ENCODE assay signal across 9 mouse cellular contexts in the genomic region with DNA sequence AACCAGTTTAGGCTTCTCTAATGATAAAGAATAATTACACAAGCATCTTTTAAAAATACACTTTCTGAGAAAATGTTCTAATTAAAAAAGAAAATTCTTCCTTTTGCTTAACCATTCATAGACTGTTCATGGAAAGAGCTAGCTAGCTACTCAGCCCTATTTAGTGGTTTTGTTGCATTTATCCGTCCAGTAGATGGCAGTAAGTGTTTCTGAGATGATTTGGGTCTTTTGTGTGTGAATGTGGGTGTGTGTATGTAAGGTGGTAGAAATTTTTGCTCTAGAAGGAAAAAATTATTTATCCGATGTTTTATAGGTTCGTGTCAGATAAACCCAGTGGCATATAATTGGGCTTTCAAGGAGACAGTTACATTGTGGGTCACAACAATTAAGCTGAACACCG.
DNase-seq lines count a peak whose midpoint lies in the region; ATAC-seq and TF ChIP-seq lines count a peak whose summit lies in the region.
"Had no signal": no experiment of that assay in that cellular context is flagged by ENCODE, and none has a peak within 500 bp of the region (broad histone marks: within the 10 kb centered on the region; RNA-seq: fewer than 3 reads in every experiment).

No protein-coding gene starts in this region.

- ATAC-seq in kidney, postnatal 0 days (replicated peaks; ENCODE audit: low FRiP score, low read depth): no peak
- no peak for ATAC-seq in Patski
- ATAC-seq in hindbrain, postnatal 0 days: 0 out of 2 replicates have a peak, but pooled peaks have one; percentile 59
- ATAC-seq in activated CD4-positive, CD25-positive, alpha-beta regulatory T cell, adult 4 months: no peak

- CTCF ChIA-PET in Patski (lab: Charles Lee): interaction anchor here (0.8 to 1.8 kb wide), 5 partner anchors 10 to 653 kb away, joined by 3 to 6 read pairs (median 3); no protein-coding TSS in a partner anchor

- 51% methylated on average over 4 of the region's 4 CpGs for WGBS in kidney, postnatal 0 days
- 37% methylated on average over 4 of the region's 4 CpGs for WGBS in hindbrain, postnatal 0 days

- no peaks in the 10 kb centered on the region for H3K27me3 ChIP-seq in kidney, postnatal 0 days (ENCODE audit: insufficient read depth, low read length)
- H3K27me3 ChIP-seq in Patski: peaks cover 14% of the 10 kb centered on the region
- H3K27me3 ChIP-seq in hindbrain, postnatal 0 days (ENCODE audit: insufficient read depth, low read length): no peaks in the 10 kb centered on the region

- DNase-seq in kidney, postnatal 0 days (ENCODE audit: low spot score): peak; percentile 67
- no peak for DNase-seq in kidney, postnatal 4 days
- peak; percentile 14 for DNase-seq in ES-CJ7 (ENCODE audit: low read depth, low spot score)
- DNase-seq in Patski (ENCODE audit: low read depth, low spot score): no peak
- peak; percentile 84 for DNase-seq in hindbrain, postnatal 0 days (ENCODE audit: low spot score)
- no peak for DNase-seq in gastrocnemius, postnatal 36 days
- no peak for DNase-seq in right cerebral cortex, postnatal 36 days (ENCODE audit: low spot score in 2 of 2)
- DNase-seq: thymus, postnatal 4 days had no signal

- H3K4me3 ChIP-seq in kidney, postnatal 0 days (replicated peaks; ENCODE audit: low read depth, low read length): no peak overlapping the region
- no peak overlapping the region for H3K4me3 ChIP-seq in hindbrain, postnatal 0 days (ENCODE audit: low read length)

- POLR2A ChIA-PET in Patski (lab: Charles Lee): no interaction called here

- peak; percentile 82 for TF ChIP-seq CTCF in kidney, postnatal 0 days (IDR thresholded peaks at IDR 0.05; ENCODE audit: low read depth)
- TF ChIP-seq CTCF in Patski (IDR thresholded peaks at IDR 0.05): peak; percentile 55
- TF ChIP-seq CTCF in hindbrain, postnatal 0 days (IDR thresholded peaks at IDR 0.05; ENCODE audit: low read depth): peak; percentile 75

- in situ Hi-C loops in Patski (cut with MboI; ENCODE audit: low pct_unique_long_range_greater_than_20kb): loop anchor here (10.0 kb wide), 1 partner anchor 621 kb away; a partner anchor contains a TSS

- no peaks in the 10 kb centered on the region for H3K9me3 ChIP-seq in kidney, postnatal 0 days (replicated peaks; ENCODE audit: low read length)
- no peaks in the 10 kb centered on the region for H3K9me3 ChIP-seq in hindbrain, postnatal 0 days (ENCODE audit: low read length)

- H3K9ac ChIP-seq in kidney, postnatal 0 days (ENCODE audit: low read depth, low read length): no peak overlapping the region
- no peak overlapping the region for H3K9ac ChIP-seq in hindbrain, postnatal 0 days (replicated peaks; ENCODE audit: low read length)

- intact Hi-C loops in gastrocnemius, postnatal 36 days (cut with DNase I): loop anchor here (5.0 kb wide), 1 partner anchor 624 kb away; a partner anchor contains a TSS

- no peak overlapping the region for H3K27ac ChIP-seq in kidney, postnatal 0 days
- H3K27ac ChIP-seq in hindbrain, postnatal 0 days: no peak overlapping the region

- no peaks in the 10 kb centered on the region for H3K4me1 ChIP-seq in kidney, postnatal 0 days (replicated peaks; ENCODE audit: insufficient read depth, low read length)
- no peaks in the 10 kb centered on the region for H3K4me1 ChIP-seq in hindbrain, postnatal 0 days (ENCODE audit: insufficient read depth, low read length)

- no peaks in the 10 kb centered on the region for H3K36me3 ChIP-seq in kidney, postnatal 0 days (ENCODE audit: insufficient read depth, low read length)
- H3K36me3 ChIP-seq in hindbrain, postnatal 0 days (ENCODE audit: insufficient read depth, low read length): no peaks in the 10 kb centered on the region

- H3K4me2 ChIP-seq in kidney, postnatal 0 days (ENCODE audit: low read length): no peak overlapping the region
- no peak overlapping the region for H3K4me2 ChIP-seq in hindbrain, postnatal 0 days (ENCODE audit: low read depth, low read length)

Comparison
In these comparisons a context has a peak if more than half of its experiments do, and no peak if none do; other contexts are left out.
1. DNase-seq: peak in kidney, postnatal 0 days (single experiment), ES-CJ7 (single experiment) and hindbrain, postnatal 0 days (single experiment); none in kidney, postnatal 4 days (0 of 2), Patski (single experiment), gastrocnemius, postnatal 36 days (0 of 2) and right cerebral cortex, postnatal 36 days (0 of 2).
2. Peak in every context shown above with its lines, with median percentiles within 50 percentile points of each other: CTCF ChIP-seq.